In genomic region chr15:11406769-11407168, GRCm38 (mm10) we compare ENCODE assay signal across 7 mouse cellular contexts. TPM values are rescaled to one million over a fixed set of nuclear protein-coding genes. Genes with fewer than 3 reads are reported as not detected.
DNase-seq lines count a peak whose midpoint lies in the region; ATAC-seq and TF ChIP-seq lines count a peak whose summit lies in the region.

No protein-coding gene starts in this region.

- no peaks in the 10 kb centered on the region for H3K36me3 ChIP-seq in lung, embryonic 14.5 days (ENCODE audit: insufficient read depth)

- no peaks in the 10 kb centered on the region for H3K9me3 ChIP-seq in lung, embryonic 14.5 days (ENCODE audit: low read depth, low read length)

- no peak overlapping the region for H3K9ac ChIP-seq in lung, embryonic 14.5 days

- H3K4me3 ChIP-seq in lung, embryonic 14.5 days (ENCODE audit: low read depth, low read length): no peak overlapping the region

- no peak overlapping the region for H3K27ac ChIP-seq in lung, embryonic 14.5 days (ENCODE audit: low read depth)

- TF ChIP-seq CTCF in lung, embryonic 14.5 days (IDR thresholded peaks at IDR 0.05; ENCODE audit: low read depth): peak; percentile 55

- no peak overlapping the region for H3K4me2 ChIP-seq in lung, embryonic 14.5 days

- ATAC-seq in lung, embryonic 14.5 days (ENCODE audit: insufficient read depth): no peak
- ATAC-seq in granulocyte monocyte progenitor cell, adult 5-6 weeks (replicated peaks; ENCODE audit: poor library complexity, severe bottlenecking): peak; percentile 38; the same call in 1 of the 2 replicates
- ATAC-seq in frontal cortex, adult (ENCODE audit: low TSS enrichment): no peak

- intact Hi-C loops in heart, postnatal 25 days (cut with DNase I): loop anchor here (5.0 to 10.0 kb wide), 2 partner anchors 348 to 501 kb away; partner anchors contain the start of gene Npr3

- H3K4me1 ChIP-seq in lung, embryonic 14.5 days (ENCODE audit: insufficient read depth): no peaks in the 10 kb centered on the region

- WGBS in lung, embryonic 14.5 days: 32% methylated on average over 9 of the region's 9 CpGs

- no peaks in the 10 kb centered on the region for H3K27me3 ChIP-seq in lung, embryonic 14.5 days (ENCODE audit: insufficient read depth, low read length)

- DNase-seq in lung, embryonic 14.5 days: peak; percentile 62
- DNase-seq in lung, postnatal 25 days (ENCODE audit: low spot score): no peak
- DNase-seq in T-cell, adult 2 months (ENCODE audit: low spot score): peak; percentile 4
- peak; percentile 29 for DNase-seq in lung, postnatal 10 days
- no peak for DNase-seq in heart, postnatal 25 days (ENCODE audit: low spot score)

RNA-seq across cellular contexts. Expression of gene Tars, which starts 7.3 kb away (rescaled TPM):
- 70.3 and 78.4 TPM in 2 replicates for polyA plus RNA-seq in lung, embryonic 14.5 days (2014; fragmentation: Nextera tagmentation; extraction: Ambion mirVana)
- 33.8 and 44.6 TPM in 2 replicates for total RNA-seq in granulocyte monocyte progenitor cell, adult 5-6 weeks (2014; fragmentation: Nextera tagmentation)
- 89.7 and 116 TPM in 2 replicates for total RNA-seq in granulocyte monocyte progenitor cell, adult 5-6 weeks (2017)
- 10 to 100 TPM; 22.5 to 25.1 TPM for total RNA-seq in heart, postnatal 25 days (2021)

Comparison
In these comparisons a context has a peak if more than half of its experiments do, and no peak if none do; other contexts are left out.
1. DNase-seq: peak in lung, embryonic 14.5 days (single experiment), T-cell, adult 2 months (single experiment) and lung, postnatal 10 days (single experiment); none in lung, postnatal 25 days (single experiment) and heart, postnatal 25 days (single experiment).